Mouse (Mus musculus): ENCODE measurements around the gene AI661453. TPM values are rescaled to one million over a fixed set of nuclear protein-coding genes. Genes with fewer than 3 reads are reported as not detected.

The AI661453 gene
- polyA plus RNA-seq (2012; rRNA removed; ENCODE audit: low replicate concordance) = 2.0 and 2.7 TPM in 2 replicates

GRCm38 (mm10) chr17:47436156-47436906, at the start of gene AI661453:
Gene AI661453 (plus strand): TSS chr17:47436615.

DNA sequence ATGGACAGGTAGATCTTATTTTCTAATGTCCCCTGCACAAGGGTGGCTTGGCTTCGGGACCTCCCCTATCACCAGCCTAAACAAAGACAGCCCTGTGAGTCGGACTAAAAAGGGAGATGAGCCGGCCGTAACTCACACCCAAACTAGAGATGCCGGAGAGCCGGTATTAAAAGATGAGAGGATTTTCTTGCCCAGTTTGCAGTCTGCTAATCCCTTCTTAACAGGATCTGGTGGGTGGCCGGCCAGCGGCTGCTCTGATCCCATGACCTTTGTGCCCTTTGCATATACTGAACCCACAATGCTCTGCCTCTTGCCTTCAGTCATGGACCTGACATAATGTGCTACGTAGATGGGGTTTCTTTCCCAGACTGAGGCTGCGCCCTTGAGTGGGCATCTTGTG, 36.0 kb upstream of the AI661453 start, which contains the start of gene Guca1a:
Guca1a (minus strand) TSS at position 134 of the 400 bp plus-strand sequence.

DNA sequence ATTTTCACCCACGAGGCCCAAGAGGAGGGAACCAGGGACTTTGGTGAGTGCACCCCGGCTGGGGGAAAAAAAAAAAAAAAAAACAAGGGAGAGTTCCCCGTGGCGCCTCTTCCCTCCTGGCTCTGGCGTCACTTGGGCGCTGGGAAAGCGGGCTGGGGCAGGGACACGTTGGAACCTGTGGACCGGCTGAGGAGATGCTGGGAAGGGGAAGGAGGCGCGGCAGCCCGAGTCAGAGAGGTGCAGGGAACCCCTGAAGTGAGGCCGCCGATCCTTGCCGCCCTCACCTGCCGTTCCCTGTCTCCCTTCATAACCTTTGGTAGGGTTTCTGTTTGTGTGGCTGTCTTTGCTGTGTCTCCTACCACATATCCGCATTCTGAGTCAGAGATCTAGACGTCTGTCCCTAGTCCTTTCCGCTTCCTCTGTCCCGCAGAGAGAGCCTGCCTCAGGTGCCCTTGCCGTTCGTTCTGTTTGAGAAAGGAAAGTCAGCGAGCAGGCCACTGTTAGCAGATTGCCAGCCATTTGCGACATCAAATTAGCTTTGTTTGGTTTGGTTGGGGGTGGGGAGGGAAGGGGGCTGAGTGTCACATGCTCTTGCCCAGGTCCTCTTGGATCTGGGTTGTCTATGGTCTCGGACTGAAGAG, 612 bp downstream of the AI661453 start, which contains the start of gene 1700001C19Rik:
1700001C19Rik (minus strand) TSS at position 470 of the 641 bp plus-strand sequence.

DNA sequence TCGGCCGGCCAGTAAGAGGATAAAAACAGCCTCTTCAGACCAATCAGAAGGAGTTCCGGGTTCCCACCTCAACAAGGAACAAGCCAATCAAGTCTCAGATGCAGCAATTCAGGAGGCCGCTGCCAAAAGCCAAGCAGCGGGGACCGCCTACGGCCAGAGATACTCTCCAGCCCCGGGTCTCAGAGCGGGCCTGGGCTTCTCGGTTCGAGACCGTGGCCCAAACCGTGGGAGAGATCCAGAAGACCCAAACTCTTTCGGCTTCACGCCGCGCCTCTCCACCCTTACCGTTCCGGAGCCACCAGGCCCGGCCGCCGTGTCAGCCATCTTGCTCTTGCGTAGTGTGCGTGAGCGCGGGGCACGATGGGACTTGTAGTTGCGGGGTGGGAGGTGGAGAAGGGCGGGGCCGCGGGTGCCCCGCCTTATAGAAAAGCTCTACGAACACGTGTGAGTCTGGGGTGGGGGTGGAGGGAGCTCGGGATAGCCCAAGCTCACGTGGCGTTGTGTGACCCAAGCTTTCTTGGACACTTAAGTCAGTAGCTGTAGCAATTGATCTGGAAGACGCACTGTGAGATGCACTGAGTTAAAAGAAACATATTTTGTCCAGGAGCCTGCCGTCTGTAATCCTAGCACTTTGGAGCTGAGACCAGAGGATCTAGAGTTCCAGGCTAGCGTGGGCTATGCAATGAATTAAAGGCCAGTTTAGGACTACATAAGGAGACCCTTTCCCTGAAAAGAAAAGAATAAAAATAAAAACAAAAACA, 65.7 kb downstream of the AI661453 start, which contains the start of gene Taf8:
Taf8 (minus strand) TSS at position 347 of the 761 bp plus-strand sequence.

DNA sequence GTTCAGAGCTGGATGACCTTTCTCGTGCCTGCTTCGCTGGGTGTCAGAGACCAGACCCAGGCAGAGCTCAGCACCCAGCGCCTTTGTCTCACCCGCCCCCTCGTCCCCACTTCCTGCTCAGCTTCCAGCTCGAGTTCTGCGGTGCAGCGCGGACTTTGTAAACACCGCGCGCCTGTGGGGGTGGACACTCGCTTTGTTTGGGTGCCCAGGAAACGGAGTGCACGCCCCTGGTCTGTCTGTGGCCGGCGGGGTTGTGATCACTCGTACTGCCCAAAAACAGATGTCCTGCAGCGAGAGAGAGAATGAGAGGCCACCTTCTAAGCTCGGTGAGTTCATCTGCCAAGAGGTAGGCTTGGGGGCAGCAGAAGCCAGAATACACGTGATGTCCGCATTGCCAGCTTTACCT, 68.5 kb downstream of the AI661453 start, which contains the start of gene Ccnd3:
Ccnd3 (plus strand) TSS at position 111 of the 406 bp plus-strand sequence.

Other genes starting within 250 kb of the AI661453 start
- 19.5 and 27.3 TPM in 2 replicates for gene Mrps10, start 67.7 kb upstream of the AI661453 start, polyA plus RNA-seq (2012; rRNA removed; ENCODE audit: low replicate concordance)
- 1.8 and 2.7 TPM in 2 replicates for gene Guca1b, start 51.2 kb upstream of the AI661453 start, polyA plus RNA-seq (2012; rRNA removed; ENCODE audit: low replicate concordance)
- gene Guca1a, start 36.0 kb upstream of the AI661453 start, polyA plus RNA-seq (2012; rRNA removed; ENCODE audit: low replicate concordance) = 1.6 and 2.7 TPM in 2 replicates
- 0.30 and 0.39 TPM in 2 replicates for gene 1700001C19Rik, start 761 bp downstream of the AI661453 start, polyA plus RNA-seq (2012; rRNA removed; ENCODE audit: low replicate concordance)
- 23.0 and 29.7 TPM in 2 replicates for gene Taf8, start 65.7 kb downstream of the AI661453 start, polyA plus RNA-seq (2012; rRNA removed; ENCODE audit: low replicate concordance)
- 140 and 227 TPM in 2 replicates for gene Ccnd3, start 68.4 kb downstream of the AI661453 start, polyA plus RNA-seq (2012; rRNA removed; ENCODE audit: low replicate concordance)
- 8.7 and 11.1 TPM in 2 replicates for gene Bysl, start 174.9 kb downstream of the AI661453 start, polyA plus RNA-seq (2012; rRNA removed; ENCODE audit: low replicate concordance)
- gene Med20, start 175.0 kb downstream of the AI661453 start, polyA plus RNA-seq (2012; rRNA removed; ENCODE audit: low replicate concordance) = 20.8 and 39.5 TPM in 2 replicates
- 1.0 and 1.2 TPM in 2 replicates for gene Gm20517, start 175.0 kb downstream of the AI661453 start, polyA plus RNA-seq (2012; rRNA removed; ENCODE audit: low replicate concordance)
- gene Usp49, start 194.1 kb downstream of the AI661453 start, polyA plus RNA-seq (2012; rRNA removed; ENCODE audit: low replicate concordance) = 6.2 and 6.9 TPM in 2 replicates

All from mammary gland, adult 2 months (tissue).